Mouse (Mus musculus) ovary, postnatal 36 days (tissue): ENCODE results near the gene Prkcg.
"Not testable (repeated sequence)": the region's sequence is repeated elsewhere in the genome, so short reads cannot be mapped to it uniquely, and the experiment has no call there.

Experiments
- DNase-seq: peaks from one replicate; pipeline ENCODE4 v3.0.0; 2022; ENCODE audit warnings: low spot score, mixed read lengths

Prkcg gene

GRCm38 (mm10) chr7:3288976-3289970 lies at the start of gene Prkcg, which contains the start of gene Myadm:
Gene Prkcg (plus strand): TSS chr7:3289179.
Gene Myadm (plus strand): TSS chr7:3289080.
- peak; percentile 83 for DNase-seq

DNA sequence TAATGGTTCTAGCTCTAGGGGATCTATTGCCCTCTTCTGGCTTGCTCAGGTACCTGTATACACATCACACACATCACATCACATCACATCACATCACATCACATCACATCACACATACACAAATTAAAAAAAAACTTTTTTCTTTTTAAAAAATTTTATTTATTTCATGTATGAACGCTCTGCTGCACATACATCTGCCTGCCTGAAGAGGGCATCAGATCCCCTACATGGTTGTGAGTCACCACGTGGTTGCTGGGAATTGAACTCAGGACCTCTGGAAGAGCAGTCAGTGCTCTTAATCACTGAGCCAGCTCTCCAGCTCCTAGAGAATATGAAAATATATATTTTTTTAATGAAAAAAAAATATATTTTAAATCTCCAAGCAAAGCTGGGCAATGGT lies 49.8 kb upstream of the Prkcg start:
- DNase-seq = no peak

- no peak for DNase-seq
Measured at GRCm38 (mm10) chr7:3260701-3261100, 28.3 kb upstream of the Prkcg start.

GRCm38 (mm10) chr7:3261446-3261845 lies 27.5 kb upstream of the Prkcg start:
- no peak for DNase-seq

GRCm38 (mm10) chr7:3262789-3263188 lies 26.2 kb upstream of the Prkcg start:
- DNase-seq = no peak

DNA sequence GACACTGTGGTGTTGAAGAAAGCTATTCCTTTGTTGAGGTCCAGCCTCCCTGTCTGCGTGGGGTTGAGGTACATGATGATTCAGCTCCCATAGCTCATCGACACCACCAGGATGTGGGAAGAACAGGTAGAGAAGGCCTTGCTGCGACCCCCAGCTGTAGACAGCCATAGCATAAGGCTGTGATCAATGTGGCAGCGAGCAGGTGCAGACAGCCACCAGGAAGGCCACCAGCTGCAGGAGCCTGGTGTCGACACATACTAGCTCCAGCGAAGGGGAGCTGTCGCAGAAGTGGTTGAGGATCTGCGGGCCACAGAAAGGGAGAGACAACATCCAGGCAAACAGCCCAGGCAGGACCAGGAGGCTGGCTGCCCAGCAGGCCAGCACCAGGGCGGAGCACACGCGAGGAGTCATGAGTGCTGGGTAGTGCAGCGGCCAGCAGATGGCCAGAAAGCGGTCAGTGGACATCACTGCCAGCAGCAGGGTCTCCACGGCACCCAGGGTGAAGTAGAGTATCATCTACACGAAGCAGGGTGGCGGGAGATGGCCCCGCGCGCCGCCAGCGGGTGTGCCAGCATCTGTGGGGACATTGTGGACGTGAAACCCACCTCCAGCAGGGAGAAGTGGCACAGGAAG lies 24.5 kb upstream of the Prkcg start:
- no peak for DNase-seq

DNA sequence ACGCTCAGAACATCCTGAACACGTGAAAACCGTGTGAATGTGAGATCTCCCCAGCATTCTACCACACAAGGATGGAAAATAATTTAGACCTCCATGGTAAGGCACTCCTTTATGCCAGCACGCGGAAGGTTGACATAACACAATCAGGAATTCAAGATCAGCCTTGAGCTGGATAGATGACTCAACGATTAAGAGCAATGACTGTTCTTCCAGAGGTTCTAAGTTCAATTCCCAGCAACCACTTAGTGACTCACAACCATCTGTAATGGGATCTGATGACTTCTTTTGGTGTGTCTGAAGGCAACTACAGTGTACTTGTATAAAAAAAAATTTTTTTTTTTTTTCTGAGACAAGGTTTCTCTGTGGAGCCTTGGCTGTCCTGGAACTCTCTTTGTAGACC lies 23.7 kb upstream of the Prkcg start:
- no peak for DNase-seq

GRCm38 (mm10) chr7:3267261-3267660 lies 21.7 kb upstream of the Prkcg start:
- DNase-seq = no peak

DNA sequence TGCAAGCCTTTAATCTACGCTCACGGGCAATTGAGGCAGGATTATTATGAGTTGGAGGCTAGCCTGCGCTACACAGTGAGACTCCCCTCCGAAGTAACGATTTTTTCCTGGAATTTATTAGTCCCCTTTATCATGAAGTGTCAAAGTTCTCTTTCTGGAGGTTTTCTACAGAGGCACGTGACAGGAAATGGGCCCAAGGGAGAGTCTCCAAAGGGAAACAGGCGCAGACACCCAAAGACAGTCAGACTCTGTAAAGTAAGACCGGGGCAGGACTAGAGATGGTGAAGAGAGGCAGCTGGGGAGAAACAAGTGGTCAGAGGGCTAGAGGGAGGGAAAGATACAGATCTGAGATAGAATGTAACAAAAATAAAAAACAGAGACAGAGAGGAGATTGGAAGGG lies 21.1 kb upstream of the Prkcg start:
- DNase-seq = no peak

GRCm38 (mm10) chr7:3268291-3268690 lies 20.7 kb upstream of the Prkcg start:
- DNase-seq = no peak

DNA sequence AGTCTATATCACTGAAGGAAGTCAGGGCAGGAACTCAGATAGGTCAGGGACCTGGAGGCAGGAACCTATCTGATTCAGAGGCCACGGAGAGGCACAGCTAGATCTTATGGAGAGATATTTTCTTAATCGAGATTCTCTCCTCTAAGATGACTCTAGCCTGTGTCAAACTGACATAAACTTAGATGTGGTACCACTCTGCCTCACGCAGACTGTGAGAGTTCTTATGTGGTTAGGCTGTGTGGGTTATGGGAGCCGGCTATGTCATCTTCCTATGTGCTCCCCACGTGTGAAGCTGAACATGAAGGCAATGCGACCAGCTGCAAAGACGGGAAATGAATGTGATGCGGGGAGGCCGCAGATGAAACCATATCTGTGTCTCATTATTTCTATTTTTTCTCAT lies 16.8 kb upstream of the Prkcg start:
- DNase-seq = no peak

GRCm38 (mm10) chr7:3275455-3276170 lies 13.4 kb upstream of the Prkcg start:
- DNase-seq = no peak

DNA sequence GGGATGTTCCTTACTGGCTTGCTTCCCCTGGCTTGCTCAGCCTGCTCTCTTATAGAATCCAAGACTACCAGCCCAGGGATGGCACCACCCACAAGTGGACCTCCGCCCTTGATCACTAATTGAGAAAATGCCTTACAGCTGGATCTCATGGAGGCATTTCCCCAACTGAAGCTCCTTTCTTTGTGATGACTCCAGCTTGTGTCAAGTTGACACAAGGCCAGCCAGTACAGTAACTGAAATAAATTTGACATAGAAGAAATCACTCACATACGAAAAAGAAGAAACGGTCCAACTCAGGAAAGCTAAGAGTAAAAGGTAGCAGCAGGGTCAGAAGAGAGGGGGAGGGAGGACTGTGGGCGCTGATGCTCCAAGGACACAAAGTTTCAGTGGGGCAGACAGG lies 12.2 kb upstream of the Prkcg start:
- not testable (repeated sequence) for DNase-seq

DNA sequence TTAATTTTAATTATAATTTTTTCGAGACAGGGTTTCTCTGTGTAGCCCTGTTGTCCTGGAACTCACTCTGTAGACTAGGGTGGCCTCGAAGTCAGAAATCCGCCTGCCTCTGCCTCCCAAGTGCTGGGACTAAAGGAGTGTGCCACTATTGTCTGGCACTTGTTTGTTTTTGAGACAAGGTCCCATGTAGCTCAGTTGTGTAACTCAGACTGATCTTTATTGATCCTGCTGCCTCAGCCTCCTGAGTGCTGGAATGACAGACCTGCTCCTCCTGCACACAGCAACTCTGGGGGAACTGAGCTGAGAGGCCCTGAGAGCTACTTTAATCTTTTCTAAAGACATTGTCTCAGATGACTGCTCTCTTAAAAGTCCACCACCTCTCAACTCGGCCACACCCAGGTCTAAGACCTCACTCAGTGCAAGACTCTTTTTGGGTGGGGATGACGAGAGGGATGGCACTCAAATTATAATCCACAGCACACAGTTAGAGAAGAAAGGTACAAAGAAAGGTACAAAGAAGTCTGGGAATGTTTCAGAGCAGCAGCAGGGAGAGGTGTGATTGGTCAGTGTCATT lies 8.8 kb upstream of the Prkcg start:
- no peak for DNase-seq

- no peak for DNase-seq
Measured at GRCm38 (mm10) chr7:3280654-3281153, 8.3 kb upstream of the Prkcg start.

DNA sequence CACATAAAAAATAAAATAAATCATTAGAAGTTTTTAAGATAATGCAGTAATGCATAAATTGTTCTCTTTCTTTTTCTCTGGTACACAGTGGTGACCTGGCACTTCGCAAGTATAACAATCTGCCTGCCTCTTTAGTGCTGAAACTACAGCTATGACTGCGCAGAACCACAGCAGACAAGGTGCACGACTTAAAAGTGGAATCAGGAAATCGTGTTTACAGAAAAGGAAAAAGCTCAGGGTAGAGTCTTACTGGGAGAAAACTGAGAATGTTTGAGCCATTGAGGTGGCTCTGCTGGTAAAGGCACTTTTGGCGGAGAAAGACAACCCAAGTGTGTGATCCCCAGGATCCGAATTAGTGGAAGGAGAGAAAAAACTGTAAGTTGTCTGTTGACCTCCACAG lies 7.2 kb upstream of the Prkcg start:
- no peak for DNase-seq

- no peak for DNase-seq
Measured at GRCm38 (mm10) chr7:3283081-3283875, 5.7 kb upstream of the Prkcg start.

GRCm38 (mm10) chr7:3284604-3285003 lies 4.4 kb upstream of the Prkcg start:
- no peak for DNase-seq

DNA sequence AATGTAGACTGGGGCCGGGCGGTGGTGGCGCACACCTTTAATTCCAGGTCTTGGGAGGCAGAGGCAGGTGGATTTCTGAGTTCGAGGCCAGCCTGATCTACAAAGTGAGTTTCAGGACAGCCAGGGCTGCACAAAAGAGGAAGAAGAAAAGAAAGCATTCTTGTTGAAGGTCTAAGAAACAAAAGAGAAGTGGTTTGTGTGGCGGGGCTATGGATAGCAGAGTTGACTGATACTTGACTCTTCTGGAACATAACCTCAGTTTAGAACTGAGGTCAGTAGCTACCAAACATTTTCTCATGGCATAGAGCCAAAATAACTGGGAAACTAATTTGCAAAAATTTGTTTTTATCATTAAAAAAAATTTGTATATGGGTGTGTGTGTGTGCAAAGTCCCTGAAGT lies 2.9 kb upstream of the Prkcg start:
- no peak for DNase-seq

DNA sequence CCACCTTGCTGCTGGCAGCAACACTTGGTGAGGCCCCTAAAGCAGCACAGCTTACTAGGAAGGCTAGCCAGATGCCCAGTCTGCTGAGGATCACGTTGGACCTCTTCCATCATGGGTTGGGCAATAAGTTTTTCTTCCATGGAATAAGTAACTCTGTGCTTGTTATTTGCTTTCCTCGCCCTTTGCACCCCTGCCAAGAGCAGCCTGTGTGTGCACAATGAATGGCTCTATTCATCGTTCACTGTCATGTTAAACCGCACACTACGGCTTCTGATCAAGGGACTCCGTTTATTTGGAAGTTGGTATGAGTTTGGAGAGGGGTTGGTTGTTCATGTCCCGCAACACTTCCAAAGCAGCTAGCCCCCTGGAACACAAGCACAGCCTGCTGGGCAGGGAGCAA lies 1.8 kb upstream of the Prkcg start:
- DNase-seq = no peak
